Mouse (Mus musculus): ENCODE measurements at regions not wholly inside any gene's neighbourhood (a gene's known extent, or its start where the extent isn't known, plus 50 kb on each side); places are given as distances from the start of the nearest gene placed in this dataset.
A peak's percentile ranks its signal among the peaks of the same experiment; 100 is the strongest.

DNA sequence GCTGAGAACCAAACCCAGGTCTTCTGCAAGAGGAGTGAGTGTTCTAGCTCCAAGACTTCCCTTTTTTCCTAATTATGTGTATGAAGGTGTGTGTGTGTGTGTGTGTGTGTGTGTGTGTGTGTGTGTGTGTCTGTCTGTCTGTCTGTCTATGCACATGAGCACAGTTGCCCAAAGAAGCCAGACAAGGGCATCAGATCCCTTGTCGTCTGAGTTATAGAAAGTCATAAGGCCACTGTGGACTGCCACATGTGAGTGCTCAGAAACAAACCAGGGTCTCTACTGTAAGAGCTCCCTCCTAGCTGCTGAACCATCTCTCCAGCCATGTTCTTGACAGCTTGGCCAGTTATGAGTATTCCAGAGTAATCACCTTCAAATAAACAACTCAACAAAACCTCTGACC, 58.6 kb upstream of the Itga11 start:
- H3K27ac ChIP-seq (ENCODE audit: insufficient read depth, low read depth, low read length), result no peak overlapping the region
- TF ChIP-seq CTCF (IDR thresholded peaks at IDR 0.05; ENCODE audit: low read depth, low read length) (no peak), POLR2A (IDR thresholded peaks at IDR 0.05; ENCODE audit: borderline replicate concordance, low read depth, low read length) (no peak)
- no peak overlapping the region for H3K4me3 ChIP-seq (ENCODE audit: insufficient read depth, low read length)
- H3K4me1 ChIP-seq (ENCODE audit: control insufficient read depth, insufficient read depth, low read length), result no peaks in the 10 kb centered on the region

DNA sequence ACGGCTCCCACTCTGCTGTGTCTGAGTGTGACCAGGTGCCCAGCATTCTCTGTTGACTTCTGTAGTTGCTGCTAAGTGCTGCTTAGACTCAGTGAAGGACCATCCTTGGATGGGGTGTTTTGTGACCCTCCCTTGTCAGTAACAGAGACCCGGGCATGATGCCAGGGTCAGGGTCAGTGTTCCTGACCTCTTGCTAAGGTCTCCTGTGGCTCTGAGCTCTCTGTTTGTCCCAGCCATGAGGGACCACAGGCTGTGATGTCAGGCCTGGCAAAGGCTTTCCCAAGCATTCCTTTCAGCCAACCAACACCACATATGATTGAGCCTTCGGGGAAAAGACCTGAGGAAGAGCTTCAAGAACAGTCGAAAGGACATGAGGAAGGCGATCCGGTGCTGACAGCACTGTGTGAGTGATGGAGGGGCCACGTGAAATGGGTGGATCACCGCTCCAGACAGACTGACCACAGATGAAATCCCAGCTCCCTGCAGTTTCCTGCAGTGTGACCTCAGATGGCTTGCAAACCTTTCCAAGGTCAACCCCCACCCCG, 56.7 kb upstream of the Itga11 start:
- no peak overlapping the region for H3K27ac ChIP-seq (ENCODE audit: insufficient read depth, low read depth, low read length)
- no peak overlapping the region for H3K4me3 ChIP-seq (ENCODE audit: insufficient read depth, low read length)
- TF ChIP-seq CTCF (IDR thresholded peaks at IDR 0.05; ENCODE audit: low read depth, low read length) (no peak), POLR2A (IDR thresholded peaks at IDR 0.05; ENCODE audit: borderline replicate concordance, low read depth, low read length) (no peak)
- H3K4me1 ChIP-seq (ENCODE audit: control insufficient read depth, insufficient read depth, low read length), result no peaks in the 10 kb centered on the region

DNA sequence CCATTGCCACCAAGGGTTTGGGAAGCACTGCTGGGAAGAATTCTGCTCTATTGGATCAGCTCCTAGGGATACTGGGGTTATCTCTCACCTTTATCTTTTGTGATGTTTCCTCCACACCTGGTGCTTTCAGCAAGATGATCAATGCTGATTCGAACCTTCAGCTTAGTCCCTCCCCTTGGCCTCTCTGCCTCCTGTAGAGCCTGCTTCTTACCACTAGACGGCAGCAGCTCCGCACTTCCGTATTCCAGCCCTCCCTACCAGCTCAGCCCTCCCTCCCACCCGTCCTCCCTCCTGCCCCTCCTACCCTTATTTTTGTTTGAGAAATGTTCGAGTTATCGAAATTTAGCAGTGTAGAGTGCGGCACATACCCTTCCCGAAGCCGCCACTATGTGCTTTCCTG, 55.5 kb upstream of the Itga11 start:
- Histone ChIP-seq H3K27ac (ENCODE audit: insufficient read depth, low read depth, low read length) (no peak overlapping the region), H3K4me3 (ENCODE audit: insufficient read depth, low read length) (no peak overlapping the region), H3K4me1 (ENCODE audit: control insufficient read depth, insufficient read depth, low read length) (peaks cover 3% of the 10 kb centered on the region; the same call in 1 of the 2 replicates)
- TF ChIP-seq POLR2A (IDR thresholded peaks at IDR 0.05; ENCODE audit: borderline replicate concordance, low read depth, low read length) (no peak), CTCF (IDR thresholded peaks at IDR 0.05; ENCODE audit: low read depth, low read length) (peak; percentile 40)

DNA sequence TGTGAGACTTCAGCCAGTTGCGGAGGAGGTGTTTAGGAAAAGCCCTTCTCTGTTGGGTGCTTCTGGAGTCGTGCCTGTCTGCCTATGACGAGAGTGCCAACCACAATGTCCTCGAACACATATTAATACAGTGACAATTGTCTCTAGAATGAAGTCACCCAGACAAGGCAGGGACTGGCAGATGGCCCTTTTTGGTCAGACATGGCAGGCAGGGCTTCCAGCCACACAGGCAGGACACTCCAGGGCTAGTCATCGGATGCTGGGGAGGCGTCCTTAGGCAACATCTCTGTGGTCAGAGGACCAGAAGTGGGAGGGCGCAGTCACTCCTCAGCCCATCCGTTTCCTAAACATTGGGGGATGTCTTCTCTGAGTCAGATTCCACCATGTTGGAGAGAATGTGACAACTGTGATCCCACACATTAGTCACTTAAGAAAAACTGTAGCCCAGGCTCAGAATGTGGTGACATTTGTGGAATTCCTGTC, 53.0 kb upstream of the Itga11 start:
- Histone ChIP-seq H3K27ac (ENCODE audit: insufficient read depth, low read depth, low read length) (no peak overlapping the region), H3K4me3 (ENCODE audit: insufficient read depth, low read length) (no peak overlapping the region), H3K4me1 (ENCODE audit: control insufficient read depth, insufficient read depth, low read length) (peaks cover 3% of the 10 kb centered on the region; the same call in 1 of the 2 replicates)
- TF ChIP-seq POLR2A (IDR thresholded peaks at IDR 0.05; ENCODE audit: borderline replicate concordance, low read depth, low read length) (no peak), CTCF (IDR thresholded peaks at IDR 0.05; ENCODE audit: low read depth, low read length) (no peak)

DNA sequence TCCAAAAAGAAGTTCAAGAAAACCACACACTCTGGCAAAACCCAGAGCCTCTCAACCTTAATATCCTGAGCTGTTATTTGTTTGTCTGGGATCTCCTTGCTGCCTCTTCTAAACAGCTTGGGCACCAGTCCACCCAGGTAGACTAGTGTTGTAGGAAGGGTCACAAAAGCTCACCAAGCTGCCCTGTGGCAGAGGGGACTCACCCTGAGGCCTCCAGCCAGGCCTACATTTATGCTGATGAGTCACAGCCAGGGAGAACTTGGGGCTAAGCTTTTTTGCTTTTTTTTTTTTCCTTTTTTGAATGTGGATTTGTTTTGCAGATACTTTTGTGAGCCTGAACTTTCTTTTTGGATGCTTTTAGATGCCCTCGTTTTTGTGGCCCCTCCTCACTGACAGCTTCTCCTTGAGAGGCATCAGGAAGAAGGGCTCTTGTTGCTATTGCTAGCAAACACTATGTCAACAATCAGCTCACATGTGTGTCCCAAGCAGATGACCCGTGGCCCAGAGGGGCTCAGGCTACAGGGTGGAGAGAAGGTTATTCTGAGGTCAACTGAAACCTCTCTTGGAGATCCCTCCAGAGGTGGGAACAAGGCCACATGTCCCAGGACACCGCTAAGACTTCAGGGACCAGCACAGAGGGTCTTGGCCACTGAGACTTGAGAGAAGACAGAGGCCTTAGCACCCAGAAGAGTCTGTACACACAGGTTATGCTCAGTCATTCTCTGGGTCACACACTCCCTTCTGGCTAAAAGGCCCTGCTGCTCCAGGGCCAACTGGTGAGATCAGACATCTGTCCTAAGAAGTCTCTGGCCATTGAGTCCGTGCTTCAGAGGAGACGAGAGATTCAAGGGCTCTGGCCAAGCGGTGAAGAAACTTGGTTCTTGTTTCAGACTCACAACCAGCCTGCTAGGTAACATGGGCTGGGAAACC, 50.3 kb upstream of the Itga11 start:
- H3K27ac ChIP-seq (ENCODE audit: insufficient read depth, low read depth, low read length), result no peak overlapping the region
- H3K4me3 ChIP-seq (ENCODE audit: insufficient read depth, low read length), result no peak overlapping the region
- H3K4me1 ChIP-seq (ENCODE audit: control insufficient read depth, insufficient read depth, low read length), result peaks cover 3% of the 10 kb centered on the region; the same call in 1 of the 2 replicates
- no peak for TF ChIP-seq CTCF (IDR thresholded peaks at IDR 0.05; ENCODE audit: low read depth, low read length)
- TF ChIP-seq POLR2A (IDR thresholded peaks at IDR 0.05; ENCODE audit: borderline replicate concordance, low read depth, low read length), result no peak

Measured in bone marrow macrophage, adult 2 months (primary cell).